Mouse (Mus musculus): ENCODE results near the gene Atl1. TPM values are rescaled to one million over a fixed set of nuclear protein-coding genes. Genes with fewer than 3 reads are reported as not detected.
A peak's percentile ranks its signal among the peaks of the same experiment; 100 is the strongest.

Gene Atl1
- total RNA-seq, 1 experiment from 2014 or later = 5.4 TPM

DNA sequence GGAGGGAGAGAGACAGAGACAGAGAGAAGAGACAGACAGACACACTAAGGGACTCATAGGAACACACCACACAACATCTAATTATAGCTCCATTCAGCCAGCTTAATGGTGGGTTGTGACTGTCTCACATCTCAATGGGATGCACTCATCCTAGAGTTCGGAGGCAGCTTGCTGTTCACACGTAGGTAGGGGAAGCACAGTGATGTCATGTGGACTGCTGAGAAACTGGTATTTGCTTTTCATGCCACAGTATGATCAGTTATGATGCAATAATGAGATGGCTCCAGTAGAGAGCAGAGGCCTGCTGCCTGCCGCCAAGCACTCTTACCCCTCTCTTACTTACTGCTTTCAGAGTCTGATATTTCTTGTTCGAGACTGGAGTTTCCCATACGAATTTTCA is 53.4 kb downstream of the Atl1 start:
- DNase-seq = no peak

DNA sequence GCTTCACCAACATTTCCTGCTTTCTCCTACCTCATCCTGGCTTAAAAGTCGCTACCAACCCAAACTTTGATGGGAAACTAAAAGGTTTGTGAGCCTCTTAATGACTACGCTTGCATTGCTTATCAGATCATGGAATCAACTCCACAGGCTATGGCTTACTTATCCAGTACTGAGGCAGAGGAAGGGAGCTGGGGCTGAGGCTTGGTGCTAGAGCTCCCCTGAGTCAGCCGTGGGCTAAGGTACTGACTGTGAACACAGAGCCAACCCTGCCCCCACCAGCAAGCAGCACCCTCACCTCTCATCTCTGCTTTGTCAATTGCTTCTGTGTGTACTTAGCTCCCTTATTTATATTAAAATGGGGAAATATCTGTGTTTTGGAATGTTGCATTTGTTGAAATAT is 55.1 kb downstream of the Atl1 start:
- no peak for DNase-seq

DNA sequence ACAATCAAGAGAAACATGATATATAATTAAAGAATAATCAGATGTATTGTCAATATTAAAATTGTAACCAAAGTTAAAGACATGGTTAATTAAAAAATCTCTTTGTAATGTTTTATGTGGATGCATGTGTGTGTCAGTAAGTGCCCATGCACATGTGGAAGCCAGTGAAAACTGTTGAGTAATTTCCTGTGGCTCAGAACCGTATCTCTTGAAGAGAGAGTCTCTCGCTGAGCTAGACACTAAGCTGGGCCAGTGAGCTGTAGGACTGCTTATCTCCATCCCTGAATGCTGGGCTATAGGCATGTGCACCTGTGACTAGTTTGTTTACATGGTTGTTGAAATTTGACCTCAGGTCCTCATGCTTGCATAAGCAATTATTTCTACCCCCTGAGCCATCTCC is 65.0 kb downstream of the Atl1 start:
- no peak for DNase-seq

DNA sequence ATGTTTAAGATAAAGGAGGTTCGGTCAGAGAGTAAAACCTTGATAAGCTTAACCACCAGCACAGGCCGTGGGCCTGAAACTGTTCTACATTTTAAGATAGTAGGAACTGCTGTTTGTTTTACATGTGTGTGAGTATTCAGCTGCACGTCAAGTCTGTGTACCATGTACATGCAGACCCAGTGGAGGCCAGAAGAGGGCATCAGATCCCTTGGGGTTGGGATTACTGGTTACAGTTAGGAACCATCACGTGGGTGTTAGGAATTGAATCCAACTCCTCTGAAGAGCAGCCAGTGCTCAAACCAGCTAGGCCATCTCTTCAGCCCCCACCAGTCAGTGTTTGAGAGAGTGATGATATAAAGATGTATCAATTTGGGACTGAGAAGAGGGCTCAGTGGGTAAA is 70.1 kb downstream of the Atl1 start:
- peak; percentile 80 for DNase-seq

DNA sequence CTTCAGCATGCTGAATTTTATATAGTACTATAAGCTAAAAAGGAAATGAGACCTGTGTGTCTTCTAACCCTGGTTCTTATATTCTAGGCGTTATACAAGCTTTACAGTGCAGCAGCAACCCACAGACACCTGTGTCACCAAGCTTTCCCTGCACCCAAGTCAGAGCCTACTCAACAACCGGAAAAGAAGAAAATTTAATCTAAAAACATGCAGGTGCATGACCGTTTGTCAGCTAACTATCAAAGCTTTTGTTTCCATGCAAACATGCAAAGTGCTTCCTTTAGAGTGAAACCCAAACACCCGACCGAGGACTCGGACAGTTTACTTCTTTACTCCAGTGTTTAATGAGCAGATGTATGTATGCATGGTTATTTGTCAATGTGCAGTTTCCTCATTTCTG is 70.7 kb downstream of the Atl1 start:
- no peak for DNase-seq

GRCm38 (mm10) chr12:69965644-69966043 is 73.2 kb downstream of the Atl1 start:
- DNase-seq = no peak

DNA sequence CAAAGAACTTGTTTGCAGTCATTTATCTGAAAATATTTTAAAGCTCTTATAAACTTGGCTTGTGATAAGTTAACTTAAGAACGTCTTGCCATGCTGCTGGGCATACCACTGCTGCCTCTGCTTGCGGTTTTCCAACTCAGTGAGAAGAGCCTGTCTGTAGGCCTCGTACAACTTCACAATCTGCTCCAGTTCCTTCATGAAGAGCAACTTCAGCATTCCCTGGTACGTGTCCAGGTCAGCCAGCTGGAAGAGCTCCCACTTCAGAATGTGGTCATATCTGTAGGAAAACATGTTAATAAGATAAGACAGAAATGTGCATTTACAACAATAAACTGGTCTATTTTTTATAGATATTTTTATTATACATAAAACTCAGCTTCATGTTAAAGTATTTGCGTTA is 73.7 kb downstream of the Atl1 start:
- DNase-seq = peak; percentile 37

DNA sequence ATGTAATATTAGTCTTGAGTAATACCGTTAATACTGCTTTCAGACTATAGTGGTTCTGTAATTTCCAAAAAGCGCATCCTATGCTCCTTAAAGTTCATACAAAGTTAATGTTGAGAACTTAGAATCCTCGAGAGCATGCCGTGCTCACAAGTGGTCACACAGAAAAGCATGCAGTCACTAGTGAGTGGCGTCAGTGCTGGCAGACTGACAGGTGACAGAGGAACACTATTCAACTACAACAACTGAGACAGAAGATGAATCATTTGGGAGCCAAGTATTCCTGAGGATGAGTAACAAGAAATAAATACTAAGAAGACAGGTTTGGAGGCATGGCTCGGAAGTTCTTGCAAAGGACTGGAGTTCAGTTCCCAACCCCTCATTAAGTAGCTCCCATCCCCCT is 74.7 kb downstream of the Atl1 start:
- peak; percentile 40 for DNase-seq

DNA sequence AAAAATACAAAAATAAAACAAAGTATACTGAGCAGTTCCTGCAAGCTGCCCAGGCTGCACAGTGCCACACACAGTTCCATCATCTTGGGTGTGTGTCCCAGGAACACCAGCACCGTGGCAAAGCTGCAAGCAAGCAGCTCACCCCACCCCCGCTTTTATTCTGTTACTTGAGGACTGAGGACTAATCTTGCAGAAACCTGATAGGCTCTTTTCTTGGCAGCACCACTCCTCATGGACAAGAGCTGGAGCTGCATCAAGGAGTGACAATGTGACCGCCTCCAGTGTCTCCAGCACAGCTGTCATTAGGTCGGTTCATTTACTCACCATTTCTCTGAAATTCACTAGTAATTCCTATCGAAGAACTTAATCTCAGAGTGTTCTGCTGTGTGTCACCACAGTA is 75.7 kb downstream of the Atl1 start:
- DNase-seq = no peak

- DNase-seq = no peak
These were observed 81.3 kb downstream of the Atl1 start for GRCm38 (mm10) chr12:69973666-69974065.

DNA sequence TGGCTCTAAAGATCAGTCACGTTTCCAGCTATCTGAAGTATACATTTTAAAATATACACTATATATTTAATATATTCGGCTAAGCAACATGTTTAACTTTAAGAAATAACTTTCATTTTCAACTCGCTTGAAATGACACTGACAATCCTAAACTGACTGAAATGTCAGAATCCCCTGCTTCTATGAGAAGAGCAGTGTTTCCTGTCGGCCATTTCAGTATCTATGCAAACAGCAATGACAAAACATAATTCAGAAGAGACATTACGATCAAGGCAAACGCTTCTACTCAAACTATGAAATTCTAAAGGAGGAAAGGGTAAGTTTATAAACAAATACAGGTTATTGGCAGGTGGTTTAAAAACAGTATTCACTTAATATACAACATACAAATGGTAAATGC is 84.3 kb downstream of the Atl1 start:
- no peak for DNase-seq

DNA sequence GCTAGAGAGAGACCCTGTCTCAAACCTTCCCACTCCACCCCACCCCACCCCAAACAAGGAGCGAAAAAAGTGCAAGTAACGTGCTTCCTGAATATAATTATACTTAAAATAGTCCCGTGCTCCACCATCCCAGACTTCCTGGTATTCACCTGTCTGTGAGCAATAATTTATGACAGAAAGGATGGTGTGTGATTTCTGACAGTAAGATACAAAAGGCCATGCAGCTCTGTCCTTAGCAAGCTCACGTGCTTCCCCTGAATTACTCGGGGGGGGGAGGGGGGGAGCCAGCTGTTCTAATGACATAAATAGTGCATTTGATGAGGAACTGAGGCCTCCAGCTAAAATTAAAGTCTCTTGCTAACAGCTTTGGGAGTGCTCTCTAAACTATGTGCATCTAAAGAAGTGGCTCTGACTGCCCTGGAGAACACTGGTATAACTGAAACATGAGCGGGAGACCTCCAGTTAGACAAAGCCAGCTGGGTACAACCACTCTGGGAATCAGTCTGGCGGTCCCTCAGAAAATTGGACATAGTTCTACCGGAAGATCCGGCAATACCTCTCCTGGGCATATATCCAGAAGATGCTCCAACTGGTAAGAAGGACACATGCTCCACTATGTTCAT is 85.1 kb downstream of the Atl1 start:
- DNase-seq = no peak

DNA sequence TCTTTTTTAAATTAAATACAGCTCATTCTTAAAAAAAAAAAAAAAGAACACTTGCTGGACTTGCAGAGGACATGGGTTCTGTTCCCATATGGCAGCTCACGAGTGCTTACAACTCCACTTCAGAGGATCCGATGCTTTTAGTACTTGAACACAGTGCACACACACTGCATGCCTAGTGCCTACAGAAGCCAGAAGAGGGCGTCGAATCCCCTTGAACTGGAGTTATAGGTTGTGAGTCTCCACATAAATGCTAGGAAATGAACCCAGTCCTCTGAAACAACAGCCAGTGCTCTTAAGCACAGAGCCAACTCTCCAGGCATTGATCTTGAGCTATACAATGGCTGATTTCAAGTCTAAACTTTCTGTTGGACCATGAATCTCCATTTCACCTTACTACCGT is 90.5 kb downstream of the Atl1 start:
- DNase-seq = no peak

GRCm38 (mm10) chr12:69985546-69985945 is 93.1 kb downstream of the Atl1 start:
- DNase-seq = no peak

DNA sequence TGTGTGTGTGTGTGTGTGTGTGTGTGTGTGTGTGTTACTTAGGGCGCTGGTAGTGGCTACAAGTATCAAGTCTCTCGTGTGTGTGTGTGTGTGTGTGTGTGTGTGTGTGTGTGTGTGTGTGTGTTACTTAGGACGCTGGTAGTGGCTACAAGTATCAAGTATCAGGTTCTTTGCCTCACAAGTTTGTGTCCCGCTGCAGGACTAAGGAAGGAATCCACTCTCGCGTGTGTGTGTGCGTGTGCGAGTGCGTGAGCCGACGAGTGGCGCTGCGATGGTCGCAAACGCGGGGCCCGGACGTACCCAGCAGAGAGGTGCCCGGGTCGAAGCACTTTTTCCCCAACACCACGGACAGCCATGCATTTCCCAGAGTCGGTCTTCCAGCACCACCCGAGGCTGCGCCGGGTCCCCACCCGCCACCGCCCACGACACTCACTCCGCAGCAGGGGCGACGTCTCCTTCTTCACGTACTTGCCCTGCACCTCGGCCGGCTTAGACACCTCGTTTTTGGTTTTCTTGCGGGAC is 93.9 kb downstream of the Atl1 start:
- peak; percentile 62 for DNase-seq

GRCm38 (mm10) chr12:69986786-69987497 is 94.5 kb downstream of the Atl1 start, which contains the start of gene Sav1:
Gene Sav1 (minus strand): TSS chr12:69987002.
- peak; percentile 92 for DNase-seq

DNA sequence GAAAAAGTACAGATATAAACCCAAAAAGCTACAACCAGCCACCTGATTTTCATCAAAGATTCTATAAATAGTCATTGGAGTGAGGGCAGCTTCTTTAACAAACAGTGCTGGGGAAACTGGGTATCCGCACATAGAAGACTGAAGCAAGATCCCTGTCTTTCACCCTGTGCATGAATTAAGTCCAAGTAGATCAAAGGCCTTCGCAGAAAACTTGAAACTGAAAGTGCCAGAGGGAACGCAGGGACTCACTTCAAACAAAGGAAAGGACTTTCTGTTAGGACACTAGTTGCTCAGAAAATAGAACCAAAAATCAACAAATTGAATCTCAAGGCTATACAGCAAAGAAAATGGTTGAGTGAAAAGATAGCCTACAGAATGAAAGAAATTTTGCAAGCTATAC is 103.0 kb downstream of the Atl1 start:
- DNase-seq = no peak

DNA sequence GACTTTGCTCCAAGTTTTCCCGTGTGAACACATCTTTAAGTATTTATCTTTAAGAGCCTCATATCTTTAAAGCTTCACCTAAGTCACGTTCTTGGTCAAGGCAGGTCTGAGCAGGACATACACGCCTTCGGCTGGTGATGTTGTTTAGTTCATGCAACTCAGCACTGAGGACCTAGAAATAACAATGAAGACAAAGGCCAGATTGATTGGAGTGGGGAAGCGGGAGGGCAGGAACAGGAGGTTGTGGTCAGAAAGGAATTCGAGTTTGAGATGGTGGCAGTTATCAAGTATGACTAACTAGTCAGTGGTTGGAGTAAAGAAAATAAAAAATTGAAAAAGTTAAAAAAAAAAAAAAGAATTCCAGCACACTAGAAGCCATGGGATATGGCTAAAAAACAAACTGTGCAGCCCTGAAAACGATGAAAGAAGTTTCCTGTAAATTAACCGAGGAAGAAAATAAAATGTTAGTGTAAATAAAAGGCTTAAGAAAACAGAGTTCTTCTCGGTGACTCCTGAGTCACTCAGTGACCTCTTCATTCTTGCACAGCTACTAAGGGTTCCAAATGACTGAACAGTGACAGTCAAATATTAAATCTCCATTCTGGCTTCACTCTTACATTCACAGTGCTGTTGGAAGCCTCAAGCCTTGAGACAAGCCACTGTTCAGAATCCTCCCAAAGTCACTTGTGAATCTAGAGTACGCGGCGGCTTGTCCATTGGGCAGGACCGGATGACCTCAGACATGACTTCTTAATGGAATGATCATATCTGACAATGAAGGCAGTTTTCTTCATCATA is 106.0 kb downstream of the Atl1 start:
- DNase-seq = no peak

- DNase-seq = no peak
These were observed 112.7 kb downstream of the Atl1 start for GRCm38 (mm10) chr12:70005103-70005502.

DNA sequence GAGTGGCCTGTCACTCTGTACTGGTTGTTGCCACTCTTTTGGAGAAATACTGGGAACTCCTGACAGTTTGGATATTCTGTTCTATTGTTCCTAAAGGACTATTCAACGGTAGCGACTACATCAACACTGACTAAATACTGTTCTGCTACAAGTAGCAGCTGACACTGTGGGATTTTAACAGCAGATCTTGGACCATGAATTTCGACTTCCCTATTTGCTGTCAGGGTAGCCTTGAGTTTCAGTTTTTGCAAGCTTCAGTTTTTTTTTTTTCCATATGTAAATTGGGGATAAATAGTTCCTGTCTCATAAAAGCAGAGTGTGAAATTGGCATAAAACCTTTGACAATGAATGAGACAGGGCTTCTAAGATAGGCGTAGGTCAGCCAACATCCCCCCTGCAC is 117.9 kb downstream of the Atl1 start:
- no peak for DNase-seq

- DNase-seq = no peak
These were observed 119.3 kb downstream of the Atl1 start for GRCm38 (mm10) chr12:70011681-70012080.

DNA sequence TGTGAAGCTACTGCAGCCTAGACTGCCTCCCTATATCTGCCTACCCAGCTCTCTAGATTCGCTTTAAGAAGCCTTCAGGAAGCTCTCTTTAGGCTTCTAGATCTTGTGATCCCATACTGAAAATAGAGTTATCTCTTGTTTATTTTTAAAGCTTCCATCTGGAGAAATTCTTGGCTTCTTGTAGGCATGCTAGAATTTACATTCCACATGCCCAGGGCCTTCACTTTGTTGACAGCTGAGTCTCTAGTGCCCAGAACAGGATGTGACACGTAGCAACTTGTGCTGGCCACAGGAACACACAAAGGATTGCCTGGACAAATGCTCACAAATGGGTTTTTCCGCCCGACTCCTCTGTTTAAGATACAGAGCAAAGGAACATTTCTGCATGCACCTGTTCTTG is 123.5 kb downstream of the Atl1 start:
- no peak for DNase-seq

Measured in adrenal gland, postnatal 14 days (tissue).